Mouse (Mus musculus) G1E-ER4 (cell line): ENCODE measurements around the gene Nrp1. TPM values are rescaled to one million over a fixed set of nuclear protein-coding genes. Genes with fewer than 3 reads are reported as not detected.

Experiments used
- GATA1 ChIP-seq: IDR thresholded peaks from one replicate; pipeline ENCODE4 v1.8.0; 2012; ENCODE audit warnings: low read length, inconsistent platforms
- polyA plus RNA-seq: library from polyadenylated mRNA; stranded (reverse); fragments of >175 nt; gene quantifications from 2 replicates; pipeline ENCODE4 v1.2.3, GENCODE M21; 2012

Nrp1 gene
- polyA plus RNA-seq, 1 experiment: not detected

DNA sequence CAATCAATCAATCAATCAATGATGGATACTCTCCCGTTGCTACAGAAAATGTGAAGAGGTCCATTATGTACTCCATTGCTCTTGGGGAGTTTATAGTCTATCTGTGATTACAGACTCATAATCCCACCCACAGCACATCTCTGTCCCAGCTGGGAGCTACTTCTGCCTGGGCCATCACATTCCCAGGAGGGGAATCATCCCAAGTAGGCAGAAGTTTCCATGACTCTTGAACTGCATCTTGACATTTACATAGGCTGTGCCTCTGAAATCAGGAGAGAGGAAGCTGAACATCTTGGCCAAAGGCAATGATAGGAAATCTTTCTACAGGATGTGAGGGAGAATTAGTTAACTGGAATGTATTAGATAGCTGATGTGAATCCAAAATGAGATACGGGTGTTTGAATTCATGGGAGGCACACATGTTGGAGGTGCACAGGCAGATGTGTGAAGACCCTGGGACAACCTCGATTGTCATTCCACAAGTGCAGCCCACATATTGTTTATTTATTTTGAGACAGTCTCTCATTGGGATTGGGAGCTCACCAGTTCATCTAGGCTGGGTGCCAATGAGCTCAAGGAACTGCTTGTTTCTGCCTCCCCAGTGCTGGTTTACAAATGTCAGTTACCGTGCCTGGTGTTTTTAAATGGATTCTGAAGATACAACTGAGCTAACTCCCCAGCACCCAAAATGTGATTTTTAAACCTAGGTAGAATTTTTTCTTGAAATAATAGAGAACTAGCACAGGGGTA lies 108.5 kb downstream of the Nrp1 start:
- no peak for TF ChIP-seq GATA1

DNA sequence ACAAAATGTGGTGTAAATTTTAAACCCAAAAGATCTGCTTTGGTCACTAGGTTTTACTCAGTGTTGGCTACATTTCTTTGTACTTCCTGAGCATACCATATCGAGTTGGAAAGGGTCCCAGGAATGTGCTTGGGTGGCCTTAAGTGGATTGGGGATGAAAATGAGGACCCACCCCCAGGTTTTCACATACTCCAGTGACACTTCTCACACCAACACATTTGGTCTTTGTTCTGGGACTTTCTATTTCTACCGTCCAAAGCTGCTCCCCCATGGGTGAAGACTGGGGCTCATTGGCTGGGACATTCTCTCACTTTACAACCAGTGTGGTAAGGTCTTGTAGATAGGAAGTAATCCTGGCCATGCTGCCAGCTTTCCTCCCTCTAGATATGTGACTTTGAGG lies 111.7 kb downstream of the Nrp1 start:
- no peak for TF ChIP-seq GATA1

DNA sequence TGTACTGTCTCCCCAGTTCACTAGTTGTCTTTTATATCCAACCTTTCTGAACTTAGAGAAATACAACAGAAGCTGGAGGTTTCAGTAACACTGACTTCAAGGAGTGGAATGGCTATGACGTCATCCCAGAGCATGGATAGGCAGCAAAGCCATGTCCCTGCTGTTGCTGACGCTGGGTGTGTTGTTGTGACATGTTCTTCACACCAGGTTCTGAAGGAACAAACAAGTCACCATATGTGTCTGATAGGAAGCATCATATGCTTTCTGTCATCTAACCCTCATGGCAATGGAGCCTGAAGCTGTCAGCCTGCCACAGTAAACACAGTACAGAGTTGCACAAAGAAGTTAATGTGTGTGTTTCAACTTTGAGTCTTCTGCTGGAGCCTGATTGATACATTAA lies 112.8 kb downstream of the Nrp1 start:
- TF ChIP-seq GATA1: no peak

DNA sequence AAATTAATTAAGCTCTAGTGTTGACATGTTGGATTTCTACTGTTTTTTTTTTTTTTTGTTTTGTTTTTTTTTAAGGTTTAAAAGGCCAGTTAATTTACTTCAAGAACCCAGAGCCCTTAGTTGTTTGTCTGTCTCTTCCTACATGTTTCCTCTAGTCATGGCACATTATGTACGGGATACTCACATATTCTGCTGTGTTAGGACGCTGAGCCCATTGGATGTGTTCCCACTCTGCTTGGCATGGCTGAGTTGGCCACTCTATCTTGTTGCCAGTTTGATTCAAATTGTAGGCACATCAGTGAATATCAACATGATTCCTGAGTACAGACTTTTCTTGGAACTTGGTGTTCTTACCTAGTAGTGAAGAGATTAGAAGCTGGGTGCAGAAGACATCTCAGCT lies 114.5 kb downstream of the Nrp1 start:
- no peak for TF ChIP-seq GATA1

DNA sequence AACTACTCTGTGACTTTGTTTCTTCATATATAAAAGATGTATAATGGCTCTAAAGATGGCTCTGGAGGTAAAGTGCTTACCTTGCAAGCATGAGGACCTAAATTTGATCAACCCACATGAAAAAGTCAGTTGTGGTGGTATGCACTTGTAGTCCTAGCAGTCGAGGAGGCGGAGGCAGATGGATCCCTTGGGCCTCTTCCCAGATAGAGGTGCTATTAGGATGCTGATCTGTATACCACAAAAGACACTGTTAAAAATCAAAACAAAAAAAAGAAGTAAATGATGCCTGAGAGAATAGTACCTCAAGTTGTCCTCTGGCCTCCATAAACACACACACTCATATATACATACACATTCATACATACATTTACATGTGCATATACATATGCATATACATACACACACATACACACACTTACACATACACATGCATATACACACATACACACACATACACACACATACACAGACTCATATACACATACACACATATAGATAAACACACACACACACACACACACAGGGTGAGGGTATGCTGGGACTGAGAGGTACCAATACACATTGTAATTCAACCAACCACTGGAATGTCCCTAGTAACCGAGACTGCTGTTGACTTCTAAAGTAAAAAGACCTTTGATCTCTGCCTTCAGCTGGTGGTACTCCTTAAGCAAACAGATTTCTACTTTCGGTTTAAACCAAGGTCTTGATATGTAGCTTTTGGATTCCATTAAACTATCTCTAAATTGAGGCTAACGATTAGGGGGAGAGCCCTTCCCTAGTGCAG lies 115.2 kb downstream of the Nrp1 start:
- no peak for TF ChIP-seq GATA1

DNA sequence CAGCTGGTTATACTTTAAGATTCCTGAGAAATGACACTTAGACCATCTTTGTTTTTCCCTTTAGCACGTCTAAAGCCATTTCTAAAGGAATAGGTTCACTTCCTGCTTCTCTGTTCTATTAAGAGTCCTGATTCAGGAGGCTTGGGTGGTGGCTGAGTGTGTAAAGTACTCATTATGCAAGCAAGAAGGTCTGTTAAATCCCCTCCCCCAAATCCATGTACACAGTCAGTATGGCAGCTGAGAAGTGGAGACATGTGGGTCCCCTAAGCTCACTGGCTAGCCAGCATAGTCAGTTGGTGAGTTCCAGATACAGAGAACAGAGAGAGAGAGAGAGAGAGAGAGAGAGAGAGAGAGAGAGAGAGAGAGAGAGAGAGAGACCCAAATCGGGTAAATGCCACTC lies 116.2 kb downstream of the Nrp1 start:
- TF ChIP-seq GATA1: no peak

DNA sequence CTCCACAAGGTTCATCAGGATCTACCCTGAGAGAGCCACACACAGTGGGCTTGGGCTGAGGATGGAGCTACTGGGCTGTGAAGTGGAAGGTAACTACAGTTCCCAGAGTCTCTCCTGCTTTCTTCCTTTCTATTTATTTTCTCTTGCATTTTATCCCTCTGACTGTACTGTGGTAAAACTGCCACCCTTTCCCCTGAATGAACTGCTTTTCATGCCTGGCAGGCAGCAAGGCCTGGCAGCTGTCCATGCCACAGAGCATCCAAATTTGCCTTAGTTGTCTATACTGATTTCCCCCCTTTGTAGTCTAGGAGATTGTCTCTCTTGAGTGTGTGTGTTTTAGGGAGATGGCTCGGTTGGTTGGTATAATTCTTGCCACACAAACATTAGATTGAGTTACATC lies 117.8 kb downstream of the Nrp1 start:
- no peak for TF ChIP-seq GATA1

DNA sequence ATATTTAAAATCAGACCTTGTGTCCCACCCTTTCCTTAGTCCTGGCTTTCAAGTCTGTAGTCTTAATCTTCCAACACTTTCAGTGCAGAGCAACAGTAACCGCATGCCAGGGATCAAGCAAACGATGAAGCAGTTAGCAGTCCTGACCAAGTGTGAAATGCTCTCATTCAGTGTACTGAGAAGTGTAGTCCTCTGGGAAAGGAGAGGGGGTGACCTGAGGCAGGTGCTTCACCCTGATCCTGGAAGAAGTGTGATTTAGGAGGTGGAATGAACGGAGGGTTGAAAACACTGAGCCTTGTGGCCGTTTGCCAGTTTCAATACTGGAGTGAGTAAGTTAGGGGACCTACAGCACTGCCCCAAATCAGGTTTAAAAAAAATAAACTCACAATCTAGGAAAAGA lies 119.6 kb downstream of the Nrp1 start:
- no peak for TF ChIP-seq GATA1

DNA sequence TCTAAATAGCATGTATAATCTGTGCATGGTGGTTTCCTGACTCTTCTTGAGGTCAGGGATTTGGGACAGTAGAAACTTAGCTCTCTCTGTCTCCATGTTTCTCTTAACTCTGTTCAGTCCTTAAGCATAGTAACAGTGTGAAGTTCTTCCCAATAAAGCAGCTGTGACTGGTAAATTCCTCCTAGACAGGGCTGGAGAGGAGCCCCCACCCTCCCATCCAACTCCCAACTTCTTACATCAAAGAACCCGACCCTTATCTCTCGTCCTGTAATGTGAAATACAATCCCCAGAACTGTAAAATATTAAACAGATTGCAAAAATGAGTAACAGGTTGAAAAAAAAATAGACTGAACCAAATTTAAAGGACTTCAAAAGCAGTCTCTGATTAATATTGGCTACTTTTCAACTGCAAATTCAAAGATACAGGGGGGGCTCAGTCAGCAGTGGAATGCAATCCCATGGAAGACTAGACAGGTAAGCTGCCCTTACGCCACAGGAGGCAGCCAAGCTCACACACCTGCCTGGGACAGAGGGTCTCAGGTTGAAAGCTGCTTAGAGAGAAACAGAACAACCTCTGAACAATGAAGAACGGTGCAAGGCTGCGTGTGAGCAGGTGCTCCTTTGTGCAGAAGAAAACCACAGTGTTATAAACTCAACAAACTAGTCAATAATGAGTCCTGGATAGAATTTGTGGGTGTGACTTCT lies 121.1 kb downstream of the Nrp1 start:
- no peak for TF ChIP-seq GATA1

DNA sequence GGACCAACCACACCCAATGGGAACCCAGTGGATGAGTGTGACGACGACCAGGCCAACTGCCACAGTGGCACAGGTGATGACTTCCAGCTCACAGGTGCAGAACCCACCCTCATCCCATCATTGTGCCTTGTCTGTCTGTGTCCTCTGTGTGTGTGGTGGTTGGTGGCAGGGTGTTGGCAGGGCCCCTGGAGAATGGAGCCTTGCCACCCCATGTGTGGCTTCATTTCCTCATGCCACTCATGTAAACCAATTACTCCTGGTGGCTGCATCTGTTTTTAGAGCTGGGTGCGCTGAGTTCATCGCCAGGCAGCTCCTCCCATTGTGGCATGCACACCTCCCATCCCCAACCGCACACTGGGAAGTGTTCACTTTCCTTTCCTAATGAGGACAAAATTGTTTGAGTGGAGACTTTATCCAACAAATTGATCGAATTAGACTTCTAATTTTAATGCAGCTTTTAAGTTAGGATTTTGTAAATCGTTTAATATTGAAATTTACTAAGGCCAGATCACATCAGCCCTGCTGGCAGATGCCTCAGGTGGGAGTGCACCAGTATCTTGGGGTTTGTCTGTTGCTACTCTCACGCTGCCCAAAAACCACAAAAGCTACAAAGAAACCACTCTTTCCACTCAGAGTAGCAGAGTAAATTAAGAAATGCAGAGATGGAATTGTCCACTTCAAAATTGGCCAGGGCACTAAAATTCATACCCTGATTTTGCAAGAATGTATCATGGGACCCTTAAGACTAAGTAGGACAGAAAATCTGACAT lies 122.7 kb downstream of the Nrp1 start:
- TF ChIP-seq GATA1: no peak

DNA sequence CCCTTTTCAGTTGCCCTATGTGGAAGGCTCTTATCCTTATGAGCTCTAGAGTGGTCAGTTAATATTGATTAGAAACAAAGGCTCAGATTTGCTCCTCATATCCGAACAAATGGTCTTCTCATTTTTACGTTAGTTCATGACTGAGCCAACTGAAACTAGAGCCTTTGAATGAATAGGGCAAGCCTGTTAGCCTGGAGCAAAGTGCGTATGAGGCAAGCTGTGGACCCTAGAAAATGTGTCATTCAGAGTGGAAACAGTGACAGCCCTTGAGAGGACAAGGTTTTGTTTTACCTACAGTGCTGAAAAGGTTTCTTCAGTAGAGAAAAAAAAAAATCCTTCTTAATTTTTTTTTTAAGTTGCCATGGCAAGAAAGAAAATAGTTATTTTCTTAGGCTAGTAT lies 124.9 kb downstream of the Nrp1 start:
- no peak for TF ChIP-seq GATA1

DNA sequence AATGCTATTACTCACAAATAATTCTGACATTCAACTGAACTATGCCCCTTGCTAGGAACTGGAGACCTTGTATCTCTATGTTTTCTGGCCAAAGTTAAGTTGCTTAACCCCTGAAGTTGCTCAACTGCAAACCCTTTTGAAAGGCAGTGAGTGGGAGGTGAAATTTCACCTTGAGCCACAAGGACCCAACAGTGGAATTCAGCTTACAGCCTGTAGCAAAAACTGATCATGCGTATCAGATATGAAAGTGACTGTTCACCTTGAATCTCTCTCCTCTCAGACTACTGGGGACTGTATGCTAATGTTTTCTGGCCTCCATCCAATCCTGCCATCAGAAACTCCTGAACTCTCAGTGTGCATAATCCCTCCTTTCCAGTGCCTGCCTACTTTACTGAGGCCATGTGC lies 126.3 kb downstream of the Nrp1 start:
- no peak for TF ChIP-seq GATA1

DNA sequence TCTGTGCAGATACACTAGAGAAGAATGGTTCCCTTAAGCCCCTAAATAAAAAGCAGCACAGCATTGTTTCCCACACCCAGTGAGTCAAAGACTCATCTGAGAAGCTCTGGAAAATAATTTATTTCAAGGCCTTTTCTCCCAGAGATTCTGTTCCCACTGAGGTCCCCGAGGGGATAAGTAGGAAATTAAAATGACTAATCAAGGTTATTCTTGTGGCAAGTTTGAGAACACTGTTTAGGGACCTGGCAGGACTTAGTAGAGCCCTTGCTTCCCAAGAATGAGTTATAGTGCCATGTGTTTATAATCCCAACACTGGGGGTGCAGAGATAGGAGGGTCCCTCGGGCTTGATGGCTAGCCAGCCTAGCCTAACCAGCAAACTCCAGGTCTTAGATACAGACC lies 127.6 kb downstream of the Nrp1 start:
- TF ChIP-seq GATA1: no peak

DNA sequence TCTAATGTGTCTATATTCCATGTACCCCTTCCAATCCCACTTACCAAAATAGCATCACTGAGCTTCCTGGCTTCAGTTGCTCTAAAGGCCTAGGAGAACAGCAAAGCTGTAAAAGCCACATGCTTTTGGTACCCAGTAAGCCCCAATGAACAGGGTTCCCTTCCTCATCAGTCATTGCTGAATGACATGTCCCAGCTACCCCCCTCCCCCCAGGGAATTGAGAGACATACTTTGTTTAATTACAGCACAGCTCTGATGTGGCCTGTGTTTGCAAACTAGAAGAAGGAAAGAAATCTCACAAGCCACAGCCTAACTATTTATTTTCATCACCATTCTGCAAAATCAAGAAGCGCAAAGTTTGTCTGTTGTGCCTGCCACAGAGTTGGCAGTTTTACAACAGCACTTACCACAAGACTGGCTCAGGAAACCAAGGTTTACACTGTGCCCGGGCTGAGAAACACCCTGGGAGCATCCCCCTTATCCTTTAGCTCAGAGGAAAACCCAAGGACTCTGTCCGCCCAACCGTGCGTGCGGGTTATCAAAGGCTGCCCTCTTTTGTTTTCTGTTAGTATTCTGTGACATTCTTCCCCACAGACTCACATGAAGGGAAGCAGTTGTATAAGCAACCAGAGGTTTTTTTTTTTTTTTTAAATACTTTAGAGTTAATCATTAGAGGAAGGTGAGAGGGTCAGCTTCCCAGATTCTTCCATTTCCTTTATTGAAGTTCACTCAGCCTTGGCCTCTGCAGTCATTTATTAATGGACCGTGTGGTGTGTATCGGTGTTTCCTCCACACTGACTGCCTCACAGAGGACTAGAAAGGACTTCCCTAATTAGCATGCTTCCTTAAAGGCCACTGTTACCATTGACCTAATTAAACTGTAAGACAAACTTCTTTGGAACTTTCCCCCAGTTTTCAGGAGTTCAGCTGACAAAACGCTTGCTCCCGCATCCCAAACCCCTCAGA lies 129.8 kb downstream of the Nrp1 start:
- no peak for TF ChIP-seq GATA1
